Mouse (Mus musculus): ENCODE measurements around the gene Galk2. TPM values are rescaled to one million over a fixed set of nuclear protein-coding genes. Genes with fewer than 3 reads are reported as not detected.

Galk2 gene
- total and polyA plus RNA-seq, 3 experiments: 0.08 to 0.29 TPM; not detected in 1

DNA sequence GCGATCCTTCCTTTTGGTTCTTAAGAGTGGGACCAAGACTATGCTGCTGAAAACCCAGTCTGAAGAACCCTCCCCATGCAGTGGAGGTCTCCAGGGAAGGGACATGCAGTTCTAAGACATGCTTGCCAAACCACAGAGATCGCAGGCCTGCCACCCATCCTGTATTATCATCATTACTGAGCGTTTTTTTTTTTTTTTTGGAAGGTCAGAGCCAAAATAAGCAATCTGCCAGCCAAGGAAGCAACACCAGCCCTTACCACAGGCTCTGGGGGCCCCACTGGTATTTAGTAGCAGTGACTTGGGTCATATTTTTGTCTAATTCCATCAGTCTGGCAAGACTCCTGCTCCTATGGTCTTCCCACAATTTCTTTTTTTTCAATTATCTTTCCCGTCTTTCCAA is 64.0 kb downstream of the Galk2 start (continued):
- TF ChIP-seq BHLHE40 (IDR thresholded peaks at IDR 0.05; ENCODE audit: borderline replicate concordance, low read depth, low read length): no peak

DNA sequence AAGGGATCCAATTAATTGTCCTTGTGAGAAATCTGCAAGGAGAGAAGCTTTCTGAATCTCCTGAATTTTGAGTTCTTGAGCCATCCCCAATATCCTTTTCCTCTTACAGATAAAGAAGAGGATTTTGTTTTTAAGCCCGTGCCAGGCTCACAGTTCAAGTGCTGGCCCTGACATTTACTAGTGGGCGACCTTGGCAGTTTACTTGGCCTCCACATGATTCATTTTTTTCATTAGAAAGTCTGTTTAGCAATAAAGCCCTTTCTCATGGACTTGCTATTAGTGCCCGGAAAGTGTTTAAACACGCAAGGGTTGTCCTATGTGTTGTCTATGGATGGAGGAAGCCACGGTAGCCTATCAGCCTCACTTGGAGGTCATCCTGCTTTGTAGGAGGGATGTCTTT is 64.4 kb downstream of the Galk2 start:
- H3K36me3 ChIP-seq (ENCODE audit: control insufficient read depth in 1 of 2, insufficient read depth in 2 of 2, low read length in 2 of 2): peaks cover 0 to 7% of the 10 kb centered on the region in 2 experiments; a peak in 2 of 4 replicates
- no peak overlapping the region for H3K4me3 ChIP-seq (ENCODE audit: control insufficient read depth in 1 of 2, insufficient read depth in 1 of 2, low read depth in 2 of 2, low read length in 2 of 2)
- H3K27ac ChIP-seq (ENCODE audit: control insufficient read depth, low read depth, low read length): no peak overlapping the region
- H3K9me3 ChIP-seq (replicated peaks; ENCODE audit: insufficient read depth, low read length): no peaks in the 10 kb centered on the region
- no peak for TF ChIP-seq MAX (IDR thresholded peaks at IDR 0.05; ENCODE audit: low read length)
- TF ChIP-seq ZC3H11A (IDR thresholded peaks at IDR 0.05; ENCODE audit: low read depth, low read length): no peak
- no peak for TF ChIP-seq KAT2A (conservative IDR thresholded peaks at IDR 0.05; ENCODE audit: low read depth, low read length)
- no peak for TF ChIP-seq E2F4 (IDR thresholded peaks at IDR 0.05; ENCODE audit: borderline replicate concordance, low read depth, low read length)
- no peak for TF ChIP-seq RAD21 (IDR thresholded peaks at IDR 0.05; ENCODE audit: low read depth, low read length)
- TF ChIP-seq MYC (IDR thresholded peaks at IDR 0.05; ENCODE audit: low read depth, low read length): no peak
- no peak for TF ChIP-seq POLR2A (IDR thresholded peaks at IDR 0.05; ENCODE audit: control insufficient read depth in 1 of 2, insufficient read depth in 1 of 2, low read depth in 1 of 2, low read length in 2 of 2, poor library complexity in 1 of 2)
- no peak for TF ChIP-seq USF2 (IDR thresholded peaks at IDR 0.05; ENCODE audit: borderline replicate concordance in 1 of 2, insufficient read depth in 1 of 2, low read depth in 1 of 2, low read length in 2 of 2)
- no peak for TF ChIP-seq TBP (IDR thresholded peaks at IDR 0.05; ENCODE audit: low read depth, low read length)
- no peak for TF ChIP-seq SIN3A (IDR thresholded peaks at IDR 0.05; ENCODE audit: low read length)
- TF ChIP-seq MYB (IDR thresholded peaks at IDR 0.05; ENCODE audit: low read depth, low read length): no peak
- no peaks in the 10 kb centered on the region for H3K27me3 ChIP-seq (ENCODE audit: control insufficient read depth in 1 of 2, insufficient read depth in 2 of 2, low read length in 2 of 2)
- H3K79me2 ChIP-seq (ENCODE audit: control insufficient read depth, insufficient read depth, low read length, poor library complexity): no peaks in the 10 kb centered on the region
- no peak for DNase-seq (ENCODE audit: low read depth, low spot score)
- peaks cover 6 to 8% of the 10 kb centered on the region in 2 experiments; a peak in 3 of 4 replicates for H3K4me1 ChIP-seq (ENCODE audit: control insufficient read depth in 1 of 2, insufficient read depth in 2 of 2, low read length in 2 of 2)
- no peak overlapping the region for H3K9ac ChIP-seq (ENCODE audit: control insufficient read depth, low read depth, low read length, poor library complexity, severe bottlenecking)

DNA sequence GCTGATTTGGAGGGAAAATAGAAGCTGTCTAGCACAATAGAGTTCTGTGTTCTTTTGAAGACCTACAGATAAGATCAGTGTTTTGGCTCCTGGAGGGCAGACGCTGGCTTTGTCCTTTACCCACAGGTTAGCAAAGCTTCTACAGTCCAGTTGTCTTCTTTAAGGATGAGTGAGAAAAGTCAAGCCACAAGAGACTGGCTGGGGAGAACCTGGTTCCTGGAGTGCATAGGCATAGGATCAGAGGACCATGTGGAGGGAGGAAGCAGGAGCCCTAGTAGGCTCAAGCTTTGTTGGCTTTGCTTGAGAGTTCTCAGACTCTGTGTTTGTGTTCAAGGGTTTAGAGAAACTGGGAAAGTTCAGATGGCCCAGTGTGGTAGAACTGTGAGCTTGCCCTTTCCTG is 65.6 kb downstream of the Galk2 start:
- H3K27me3 ChIP-seq (ENCODE audit: control insufficient read depth in 1 of 2, insufficient read depth in 2 of 2, low read length in 2 of 2): no peaks in the 10 kb centered on the region
- H3K9ac ChIP-seq (ENCODE audit: control insufficient read depth, low read depth, low read length, poor library complexity, severe bottlenecking): no peak overlapping the region
- peaks cover 6 to 8% of the 10 kb centered on the region in 2 experiments; a peak in 3 of 4 replicates for H3K4me1 ChIP-seq (ENCODE audit: control insufficient read depth in 1 of 2, insufficient read depth in 2 of 2, low read length in 2 of 2)
- no peak for TF ChIP-seq ETS1 (IDR thresholded peaks at IDR 0.05; ENCODE audit: low read depth, low read length)
- TF ChIP-seq ZKSCAN1 (IDR thresholded peaks at IDR 0.05; ENCODE audit: low read depth, low read length): no peak
- no peak for TF ChIP-seq RAD21 (IDR thresholded peaks at IDR 0.05; ENCODE audit: low read depth, low read length)
- no peak for TF ChIP-seq GATA1 (IDR thresholded peaks at IDR 0.05; ENCODE audit: low read depth, low read length)
- no peak for TF ChIP-seq SIN3A (IDR thresholded peaks at IDR 0.05; ENCODE audit: low read length)
- no peak overlapping the region for H3K4me3 ChIP-seq (ENCODE audit: control insufficient read depth in 1 of 2, insufficient read depth in 1 of 2, low read depth in 2 of 2, low read length in 2 of 2)
- H3K79me2 ChIP-seq (ENCODE audit: control insufficient read depth, insufficient read depth, low read length, poor library complexity): no peaks in the 10 kb centered on the region
- peaks cover 0 to 7% of the 10 kb centered on the region in 2 experiments; a peak in 2 of 4 replicates for H3K36me3 ChIP-seq (ENCODE audit: control insufficient read depth in 1 of 2, insufficient read depth in 2 of 2, low read length in 2 of 2)
- H3K9me3 ChIP-seq (replicated peaks; ENCODE audit: insufficient read depth, low read length): no peaks in the 10 kb centered on the region
- no peak for DNase-seq (ENCODE audit: low read depth, low spot score)
- H3K27ac ChIP-seq (ENCODE audit: control insufficient read depth, low read depth, low read length): no peak overlapping the region

All from MEL (cell line).